Mouse (Mus musculus): Measurements from ENCODE around the gene Gp1ba. TPM values are rescaled to one million over a fixed set of nuclear protein-coding genes. Genes with fewer than 3 reads are reported as not detected.
A peak's percentile ranks its signal among the peaks of the same experiment; 100 is the strongest.

Gp1ba gene
- polyA plus RNA-seq, 1 experiment from 2014 or later = 0.23 TPM

DNA sequence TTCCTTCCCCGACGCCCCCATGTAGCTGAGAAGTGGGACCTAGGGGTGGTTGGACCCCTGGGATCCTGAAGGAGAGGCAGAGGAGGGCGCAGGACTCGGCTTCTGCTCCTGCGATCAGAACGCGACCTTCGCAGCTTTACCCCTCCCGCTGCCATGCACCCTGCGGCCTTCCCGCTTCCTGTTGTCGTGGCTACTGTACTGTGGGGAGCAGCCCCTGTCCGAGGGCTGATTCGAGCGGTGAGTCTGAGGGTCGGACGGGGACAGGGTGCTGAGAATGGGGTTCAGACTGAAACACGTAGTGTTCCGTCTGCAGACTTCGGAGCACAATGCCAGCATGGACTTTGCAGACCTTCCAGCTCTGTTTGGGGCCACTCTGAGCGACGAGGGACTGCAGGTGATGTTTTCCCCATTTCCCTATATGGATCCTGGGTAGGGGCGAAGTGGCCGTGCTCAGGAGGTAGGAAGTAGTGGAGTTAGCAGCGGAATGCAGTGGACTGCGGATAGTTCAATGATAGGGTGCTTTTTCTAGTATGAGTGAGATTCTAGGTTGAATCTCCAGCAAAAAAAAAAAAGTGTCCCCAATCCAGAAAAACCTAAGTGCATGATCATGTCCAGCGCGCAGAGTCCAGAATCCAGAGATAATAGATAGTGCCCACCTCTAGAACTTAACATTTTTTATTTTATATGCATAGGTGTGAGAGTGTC lies 8.9 kb downstream of the Gp1ba start:
- H3K27me3 ChIP-seq = no peaks in the 10 kb centered on the region
- ATAC-seq (ENCODE audit: insufficient number of reproducible peaks, low FRiP score, low TSS enrichment, low read depth) = peak; percentile 8; the same call in 1 of the 2 replicates
- 3% methylated on average over 28 of the region's 28 CpGs for WGBS
- peak overlapping the region; percentile 74 for H3K4me3 ChIP-seq (replicated peaks)
- H3K4me1 ChIP-seq = peaks cover 62% of the 10 kb centered on the region
- H3K4me2 ChIP-seq (replicated peaks) = peak overlapping the region; percentile 82
- peak overlapping the region; percentile 89 for H3K9ac ChIP-seq
- H3K27ac ChIP-seq (replicated peaks) = peak overlapping the region; percentile 99
- H3K36me3 ChIP-seq = peaks cover 64% of the 10 kb centered on the region
- no peaks in the 10 kb centered on the region for H3K9me3 ChIP-seq (replicated peaks)

DNA sequence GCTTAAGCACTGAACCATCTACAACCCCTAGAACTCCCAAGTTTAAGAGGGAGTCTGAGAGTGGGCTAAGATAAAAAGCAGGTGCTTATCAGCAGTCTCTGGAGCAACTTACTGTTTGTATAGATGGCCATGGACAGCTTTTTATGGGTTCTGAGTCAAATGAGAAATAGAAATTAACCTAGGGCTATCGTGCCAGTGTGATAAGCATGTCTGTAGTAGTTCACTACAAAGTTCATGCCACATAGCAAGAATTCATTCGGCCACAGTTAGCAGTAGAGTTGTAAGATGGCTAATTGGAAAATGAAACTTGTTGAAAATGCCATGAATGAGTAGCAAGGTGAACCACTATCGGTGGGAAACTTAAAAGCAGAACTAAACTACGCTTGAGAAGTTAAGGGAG lies 9.6 kb downstream of the Gp1ba start:
- Histone ChIP-seq H3K27ac (replicated peaks) (no peak overlapping the region), H3K36me3 (peaks cover 58% of the 10 kb centered on the region)

DNA sequence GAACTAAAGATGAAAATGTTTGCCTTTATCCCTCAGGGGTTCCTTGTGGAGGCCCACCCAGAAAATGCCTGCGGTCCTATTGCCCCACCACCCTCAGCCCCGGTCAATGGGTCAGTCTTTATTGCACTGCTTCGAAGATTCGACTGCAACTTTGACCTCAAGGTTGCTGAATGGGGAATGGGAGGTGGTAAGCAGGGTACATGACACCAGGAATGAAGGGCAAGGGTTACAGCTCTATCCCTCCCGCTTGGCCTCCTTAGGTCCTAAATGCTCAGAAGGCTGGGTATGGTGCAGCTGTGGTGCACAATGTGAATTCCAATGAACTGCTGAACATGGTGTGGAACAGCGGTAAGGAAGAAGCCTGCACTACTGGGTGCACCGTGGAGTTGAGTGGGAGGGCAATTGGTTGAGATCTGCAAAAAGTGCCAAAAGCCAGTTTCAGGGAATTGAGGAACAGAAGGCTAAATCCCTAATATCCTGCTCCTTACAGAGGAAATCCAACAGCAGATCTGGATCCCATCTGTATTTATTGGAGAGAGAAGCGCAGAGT lies 10.3 kb downstream of the Gp1ba start:
- no peak for ATAC-seq (ENCODE audit: insufficient number of reproducible peaks, low FRiP score, low TSS enrichment, low read depth)
- no peaks in the 10 kb centered on the region for H3K27me3 ChIP-seq
- H3K27ac ChIP-seq (replicated peaks) = 0 out of 2 replicates have a peak overlapping the region, but pooled peaks have one; percentile 11
- H3K4me1 ChIP-seq = peaks cover 64% of the 10 kb centered on the region
- no peaks in the 10 kb centered on the region for H3K9me3 ChIP-seq (replicated peaks)
- H3K4me2 ChIP-seq (replicated peaks) = no peak overlapping the region
- 0 out of 2 replicates have a peak overlapping the region, but pooled peaks have one; percentile 5 for H3K9ac ChIP-seq
- H3K4me3 ChIP-seq (replicated peaks) = no peak overlapping the region; the same call in 1 of the 2 replicates
- 77% methylated on average over 8 of the region's 8 CpGs for WGBS
- peaks cover 51% of the 10 kb centered on the region for H3K36me3 ChIP-seq

More for the DNA sequence above, 9.6 kb downstream of the Gp1ba start:
- 81% methylated on average over 4 of the region's 4 CpGs for WGBS
- ATAC-seq (ENCODE audit: insufficient number of reproducible peaks, low FRiP score, low TSS enrichment, low read depth) = no peak
- Histone ChIP-seq H3K4me1 (peaks cover 64% of the 10 kb centered on the region), H3K4me3 (replicated peaks) (peak overlapping the region; percentile 74), H3K4me2 (replicated peaks) (peak overlapping the region; percentile 82), H3K27me3 (no peaks in the 10 kb centered on the region), H3K9me3 (replicated peaks) (no peaks in the 10 kb centered on the region), H3K9ac (peak overlapping the region; percentile 89; the same call in 1 of the 2 replicates)

DNA sequence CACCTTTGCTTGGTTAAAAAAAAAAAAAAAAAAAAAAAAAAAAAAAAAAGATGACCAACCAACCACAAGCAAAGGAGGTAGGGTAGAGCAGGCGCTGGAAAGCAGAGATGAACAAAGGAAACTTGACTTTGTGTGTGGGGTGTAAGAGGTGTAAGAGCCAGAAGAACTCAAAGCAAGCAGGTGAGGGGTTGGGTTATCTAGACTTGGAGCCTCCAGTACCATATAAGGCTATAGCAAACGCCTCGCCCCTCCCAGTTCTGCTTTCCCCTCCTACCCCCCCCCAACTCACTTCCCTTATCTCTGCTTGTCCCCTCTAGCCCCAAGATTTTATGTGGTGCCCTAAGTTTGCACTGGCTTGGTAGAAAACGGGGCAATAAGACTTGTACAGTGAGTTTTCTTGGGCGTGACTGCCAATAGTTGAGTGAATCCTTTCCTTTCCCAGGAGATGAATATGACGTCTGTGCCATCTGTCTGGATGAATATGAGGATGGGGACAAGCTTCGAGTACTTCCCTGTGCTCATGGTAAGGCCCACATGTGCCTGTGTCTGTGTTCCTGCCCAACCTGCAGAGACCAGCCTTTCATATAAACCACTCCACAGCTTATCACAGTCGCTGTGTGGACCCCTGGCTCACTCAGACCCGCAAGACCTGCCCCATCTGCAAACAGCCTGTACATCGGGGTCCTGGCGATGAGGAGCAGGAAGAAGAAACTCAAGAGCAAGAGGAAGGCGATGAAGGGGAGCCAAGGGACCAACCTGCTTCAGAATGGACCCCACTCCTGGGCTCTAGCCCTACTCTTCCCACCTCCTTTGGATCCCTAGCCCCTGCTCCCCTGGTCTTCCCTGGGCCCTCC lies 11.6 kb downstream of the Gp1ba start:
- Histone ChIP-seq H3K4me3 (replicated peaks) (peak overlapping the region; percentile 7; the same call in 1 of the 2 replicates), H3K27ac (replicated peaks) (peak overlapping the region; percentile 69), H3K9me3 (replicated peaks) (no peaks in the 10 kb centered on the region), H3K36me3 (peaks cover 38% of the 10 kb centered on the region), H3K9ac (no peak overlapping the region), H3K4me1 (peaks cover 59% of the 10 kb centered on the region), H3K27me3 (no peaks in the 10 kb centered on the region), H3K4me2 (replicated peaks) (0 out of 2 replicates have a peak overlapping the region, but pooled peaks have one; percentile 8)
- ATAC-seq (ENCODE audit: insufficient number of reproducible peaks, low FRiP score, low TSS enrichment, low read depth) = no peak
- WGBS = 70% methylated on average over 12 of the region's 12 CpGs

DNA sequence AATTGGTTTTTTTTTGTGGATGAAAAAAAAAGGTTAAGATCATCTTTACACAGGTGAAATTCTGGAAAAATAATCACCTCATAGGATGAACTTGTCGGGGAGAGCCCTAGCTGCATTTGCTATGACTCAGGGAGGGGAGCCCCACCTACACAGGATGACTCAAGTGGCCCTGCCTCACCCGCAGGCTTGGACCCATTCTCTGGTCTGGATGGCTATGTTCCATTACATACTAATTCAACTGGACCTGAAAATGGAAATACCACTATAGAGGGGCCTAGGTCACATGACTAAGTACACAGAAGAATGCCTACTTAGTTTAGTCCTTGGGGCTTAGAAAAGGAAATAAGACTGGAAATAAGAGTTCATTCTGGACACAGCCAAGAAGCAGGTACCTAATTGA lies 12.5 kb downstream of the Gp1ba start:
- WGBS = 58% methylated on average over 2 of the region's 2 CpGs
- H3K27me3 ChIP-seq = no peaks in the 10 kb centered on the region
- H3K9ac ChIP-seq = no peak overlapping the region
- H3K4me3 ChIP-seq (replicated peaks) = peak overlapping the region; percentile 100; the same call in 1 of the 2 replicates
- H3K4me1 ChIP-seq = peaks cover 59% of the 10 kb centered on the region
- H3K27ac ChIP-seq (replicated peaks) = peak overlapping the region; percentile 69; the same call in 1 of the 2 replicates
- peaks cover 36% of the 10 kb centered on the region for H3K36me3 ChIP-seq
- no peaks in the 10 kb centered on the region for H3K9me3 ChIP-seq (replicated peaks)
- no peak for ATAC-seq (ENCODE audit: insufficient number of reproducible peaks, low FRiP score, low TSS enrichment, low read depth)
- no peak overlapping the region for H3K4me2 ChIP-seq (replicated peaks)

DNA sequence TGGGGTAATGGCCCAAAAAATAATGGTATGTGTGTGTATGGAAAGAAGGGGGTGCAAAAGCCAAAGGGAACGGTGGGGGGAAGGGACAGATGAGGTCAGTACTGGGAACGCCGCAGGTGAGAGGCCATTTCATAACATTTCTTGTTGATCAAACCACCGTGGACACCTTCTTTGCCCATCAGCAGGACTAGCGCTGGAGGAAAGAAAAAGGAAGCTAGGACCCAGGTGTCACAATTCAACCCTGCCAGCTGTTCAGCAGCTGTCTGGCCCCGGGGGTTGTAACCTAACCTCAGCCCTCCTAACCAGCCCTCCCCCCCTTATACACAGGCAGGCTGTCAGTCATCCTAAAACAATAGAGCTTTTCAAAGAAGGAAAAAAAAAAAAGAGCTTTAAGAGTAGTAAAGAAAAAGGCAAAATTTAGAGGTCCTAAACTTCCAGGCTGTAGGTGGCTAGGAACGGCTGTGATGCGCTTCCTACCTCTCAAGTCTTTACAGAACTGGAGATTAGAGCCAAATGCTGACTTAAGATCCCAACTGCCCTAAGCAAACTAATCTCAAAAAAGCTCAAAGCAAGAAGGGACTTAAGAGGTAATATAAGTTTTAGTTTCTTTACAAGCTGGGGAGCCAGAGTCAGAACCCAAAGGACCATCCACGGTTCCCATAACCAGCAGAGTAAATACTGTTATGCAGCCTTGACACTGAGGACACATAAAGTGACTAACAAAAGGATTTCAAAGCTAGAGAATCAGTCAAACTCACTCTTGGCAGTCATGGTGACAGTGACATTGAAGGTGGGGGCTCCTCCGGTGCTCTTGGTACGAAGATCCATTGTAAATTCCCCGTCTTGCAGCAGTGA lies 13.3 kb downstream of the Gp1ba start:
- Histone ChIP-seq H3K27me3 (no peaks in the 10 kb centered on the region), H3K4me3 (replicated peaks) (peak overlapping the region; percentile 100), H3K36me3 (peaks cover 36% of the 10 kb centered on the region), H3K4me1 (peaks cover 68% of the 10 kb centered on the region), H3K4me2 (replicated peaks) (peak overlapping the region; percentile 91), H3K9me3 (replicated peaks) (no peaks in the 10 kb centered on the region), H3K9ac (peak overlapping the region; percentile 24; the same call in 1 of the 2 replicates), H3K27ac (replicated peaks) (peak overlapping the region; percentile 99)
- ATAC-seq (ENCODE audit: insufficient number of reproducible peaks, low FRiP score, low TSS enrichment, low read depth) = no peak
- 32% methylated on average over 12 of the region's 12 CpGs for WGBS

DNA sequence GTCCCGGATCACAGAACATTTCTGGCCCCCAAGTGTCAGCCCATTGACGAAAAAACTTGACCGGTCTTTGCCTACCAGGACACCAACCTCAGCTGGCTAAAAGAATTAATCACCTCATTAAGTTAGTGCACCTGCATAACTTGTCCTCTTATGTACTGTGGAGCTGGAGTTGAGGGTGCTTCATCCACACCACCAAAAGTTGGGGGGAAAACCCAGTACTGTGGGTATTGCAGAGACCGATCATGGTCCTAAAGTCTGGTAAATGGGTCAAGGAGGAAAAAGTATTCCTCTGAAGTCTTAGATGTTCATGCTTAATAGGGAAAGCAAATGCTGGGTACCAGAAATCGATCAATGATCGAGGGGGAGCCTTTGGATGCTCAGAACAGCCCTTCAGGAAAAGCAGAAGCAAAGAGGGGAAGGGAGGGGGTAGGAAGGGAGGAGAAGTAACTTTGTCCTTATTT lies 14.0 kb downstream of the Gp1ba start:
- peak overlapping the region; percentile 99 for H3K27ac ChIP-seq (replicated peaks)

DNA sequence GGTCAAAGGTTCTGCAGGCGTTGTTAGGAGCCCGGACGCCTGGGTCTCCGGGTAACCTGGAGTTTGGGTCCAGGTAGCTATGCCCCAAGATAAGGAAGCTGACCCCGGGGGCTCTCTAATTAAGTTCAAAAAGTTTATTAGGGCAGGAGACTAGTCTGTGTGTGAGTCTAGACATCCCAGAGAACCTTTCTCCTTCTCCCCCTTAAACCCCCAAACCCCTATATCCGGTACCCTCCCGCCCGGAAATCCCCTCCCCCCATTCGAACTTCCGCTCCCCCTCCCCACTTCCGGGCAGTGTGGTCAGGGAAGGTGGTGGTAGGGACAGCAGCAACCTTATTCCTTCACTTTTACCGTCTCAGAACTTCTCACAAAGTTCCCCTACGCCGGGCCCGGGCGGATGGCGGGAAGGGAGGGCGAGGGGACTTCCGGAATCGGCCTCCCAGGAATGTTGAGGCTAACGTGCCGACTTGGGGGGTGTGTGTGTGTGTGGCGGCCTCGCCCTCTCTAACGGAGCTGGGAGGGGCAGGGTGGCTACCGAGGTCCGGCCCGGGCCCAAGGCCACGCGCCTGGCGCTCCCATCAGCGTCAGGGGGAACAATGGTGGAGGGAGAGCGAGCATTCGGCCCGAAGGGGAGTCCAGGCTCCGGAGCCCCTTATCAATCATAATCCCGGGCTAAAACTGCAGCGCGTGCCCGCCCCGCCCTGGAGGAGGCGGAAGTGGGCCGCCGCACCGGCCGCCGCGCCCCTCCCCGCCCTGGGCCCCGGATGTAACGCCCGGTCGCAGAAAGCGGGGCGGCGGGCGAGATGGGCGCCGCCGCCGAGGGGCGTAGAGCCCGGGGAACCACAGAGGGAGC lies 14.6 kb downstream of the Gp1ba start:
- peak; percentile 40; the same call in 1 of the 2 replicates for ATAC-seq (ENCODE audit: insufficient number of reproducible peaks, low FRiP score, low TSS enrichment, low read depth)
- Histone ChIP-seq H3K9ac (peak overlapping the region; percentile 99), H3K4me2 (replicated peaks) (peak overlapping the region; percentile 91), H3K27me3 (no peaks in the 10 kb centered on the region), H3K9me3 (replicated peaks) (no peaks in the 10 kb centered on the region), H3K36me3 (peaks cover 36% of the 10 kb centered on the region), H3K27ac (replicated peaks) (peak overlapping the region; percentile 99), H3K4me1 (peaks cover 70% of the 10 kb centered on the region), H3K4me3 (replicated peaks) (peak overlapping the region; percentile 100)
- under 1% methylated on average over 63 of the region's 63 CpGs for WGBS

More for the DNA sequence above, 14.0 kb downstream of the Gp1ba start:
- 36% methylated on average over 6 of the region's 6 CpGs for WGBS
- Histone ChIP-seq H3K27me3 (no peaks in the 10 kb centered on the region), H3K4me3 (replicated peaks) (peak overlapping the region; percentile 100), H3K9me3 (replicated peaks) (no peaks in the 10 kb centered on the region), H3K4me2 (replicated peaks) (peak overlapping the region; percentile 91), H3K9ac (peak overlapping the region; percentile 99), H3K4me1 (peaks cover 72% of the 10 kb centered on the region), H3K36me3 (peaks cover 36% of the 10 kb centered on the region)
- no peak for ATAC-seq (ENCODE audit: insufficient number of reproducible peaks, low FRiP score, low TSS enrichment, low read depth)

DNA sequence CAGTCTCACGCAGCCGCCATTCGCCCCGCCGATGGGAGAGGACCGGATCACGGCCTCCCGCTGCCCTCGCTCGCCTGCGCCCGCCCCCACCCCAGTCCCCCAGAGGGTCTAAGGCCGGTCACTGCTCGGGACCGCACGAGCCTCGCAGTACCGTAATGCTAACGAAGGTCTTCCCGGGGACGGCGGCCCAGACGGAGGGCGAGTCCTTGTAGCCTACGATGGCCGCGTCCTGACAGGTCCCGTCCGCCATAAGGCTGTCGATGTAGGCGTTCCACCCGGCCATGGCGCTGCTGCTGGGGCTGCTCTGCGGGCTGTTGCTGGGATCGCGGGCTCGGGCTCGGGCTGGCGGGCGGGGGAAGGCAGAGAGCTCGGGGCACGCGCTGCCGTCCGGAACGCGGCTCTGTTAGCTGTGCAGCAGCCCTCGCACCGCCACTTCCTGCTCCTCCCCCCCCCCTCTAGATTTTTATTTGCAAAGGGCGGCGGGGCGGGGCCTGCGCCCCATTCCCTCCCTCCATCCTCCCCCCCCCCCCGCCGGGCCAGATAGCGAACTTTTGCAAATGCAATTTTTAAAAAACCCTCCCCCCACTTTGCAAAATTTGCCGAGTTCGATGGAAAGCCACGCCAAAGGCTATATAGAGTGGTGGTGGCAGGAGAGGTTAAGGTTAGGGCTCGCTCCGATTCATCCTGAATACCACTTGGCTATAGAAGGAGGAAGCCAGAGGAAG lies 15.4 kb downstream of the Gp1ba start, which contains the start of gene Pfn1:
Pfn1 (minus strand) TSS at position 447 of the 725 bp plus-strand sequence.
- peaks cover 31% of the 10 kb centered on the region for H3K36me3 ChIP-seq
- peak; percentile 52; the same call in 1 of the 2 replicates for ATAC-seq (ENCODE audit: insufficient number of reproducible peaks, low FRiP score, low TSS enrichment, low read depth)
- H3K9me3 ChIP-seq (replicated peaks) = no peaks in the 10 kb centered on the region
- H3K27ac ChIP-seq (replicated peaks) = peak within 1 kb of the TSS; percentile 99
- peak within 1 kb of the TSS; percentile 91 for H3K4me2 ChIP-seq (replicated peaks)
- H3K4me3 ChIP-seq (replicated peaks) = peak within 1 kb of the TSS; percentile 100
- peaks cover 65% of the 10 kb centered on the region for H3K4me1 ChIP-seq
- H3K9ac ChIP-seq = peak within 1 kb of the TSS; percentile 99
- no peaks in the 10 kb centered on the region for H3K27me3 ChIP-seq
- WGBS = under 1% methylated on average over 61 of the region's 61 CpGs

Measured in embryonic facial prominence, embryonic 15.5 days (tissue).